Mouse (Mus musculus): ENCODE results near the gene Mindy3. TPM values are rescaled to one million over a fixed set of nuclear protein-coding genes. Genes with fewer than 3 reads are reported as not detected.

Gene Mindy3
- polyA plus RNA-seq, 1 experiment from 2014 or later, result 61.3 TPM

GRCm38 (mm10) chr2:12411129-12411528 is 8.1 kb downstream of the Mindy3 start:
- Histone ChIP-seq H3K4me3 (replicated peaks) (no peak overlapping the region), H3K27me3 (replicated peaks) (no peaks in the 10 kb centered on the region), H3K27ac (replicated peaks) (no peak overlapping the region), H3K9me3 (replicated peaks) (no peaks in the 10 kb centered on the region), H3K4me2 (no peak overlapping the region), H3K9ac (replicated peaks) (no peak overlapping the region), H3K4me1 (no peaks in the 10 kb centered on the region), H3K36me3 (no peaks in the 10 kb centered on the region)
- ATAC-seq (ENCODE audit: low FRiP score), result no peak
- 45% methylated on average over 2 of the region's 2 CpGs for WGBS

GRCm38 (mm10) chr2:12406737-12407136 is 12.5 kb downstream of the Mindy3 start:
- H3K4me2 ChIP-seq, result no peak overlapping the region
- 97% methylated on average over 2 of the region's 2 CpGs for whole genome bisulfite sequencing
- no peak for ATAC-seq (ENCODE audit: low FRiP score)

GRCm38 (mm10) chr2:12402469-12402868 is 16.8 kb downstream of the Mindy3 start:
- no peak overlapping the region for H3K27ac ChIP-seq (replicated peaks)
- H3K27me3 ChIP-seq (replicated peaks), result no peaks in the 10 kb centered on the region
- H3K9me3 ChIP-seq (replicated peaks), result no peaks in the 10 kb centered on the region
- H3K4me3 ChIP-seq (replicated peaks), result no peak overlapping the region
- no peaks in the 10 kb centered on the region for H3K36me3 ChIP-seq
- ATAC-seq (ENCODE audit: low FRiP score), result no peak
- H3K9ac ChIP-seq (replicated peaks), result no peak overlapping the region
- WGBS, result 85% methylated on average over 3 of the region's 3 CpGs
- no peaks in the 10 kb centered on the region for H3K4me1 ChIP-seq
- no peak overlapping the region for H3K4me2 ChIP-seq

More at GRCm38 (mm10) chr2:12406737-12407136, 12.5 kb downstream of the Mindy3 start:
- H3K4me3 ChIP-seq (replicated peaks), result no peak overlapping the region
- H3K9me3 ChIP-seq (replicated peaks), result no peaks in the 10 kb centered on the region
- H3K4me1 ChIP-seq, result no peaks in the 10 kb centered on the region
- H3K27ac ChIP-seq (replicated peaks), result no peak overlapping the region
- H3K9ac ChIP-seq (replicated peaks), result no peak overlapping the region
- no peaks in the 10 kb centered on the region for H3K36me3 ChIP-seq
- H3K27me3 ChIP-seq (replicated peaks), result no peaks in the 10 kb centered on the region

- Histone ChIP-seq H3K27me3 (replicated peaks) (no peaks in the 10 kb centered on the region), H3K4me2 (no peak overlapping the region), H3K9me3 (replicated peaks) (no peaks in the 10 kb centered on the region), H3K4me1 (no peaks in the 10 kb centered on the region), H3K27ac (replicated peaks) (no peak overlapping the region), H3K4me3 (replicated peaks) (no peak overlapping the region), H3K9ac (replicated peaks) (no peak overlapping the region), H3K36me3 (no peaks in the 10 kb centered on the region)
- no peak for ATAC-seq (ENCODE audit: low FRiP score)
- WGBS, result 98% methylated on average over 1 of the region's 1 CpGs
Observed at GRCm38 (mm10) chr2:12401137-12401536, 18.1 kb downstream of the Mindy3 start.

- H3K27ac ChIP-seq (replicated peaks), result no peak overlapping the region
- peak; percentile 88; the same call in 1 of the 2 replicates for ATAC-seq (ENCODE audit: low FRiP score)
- peaks cover 6% of the 10 kb centered on the region; the same call in 1 of the 2 replicates for H3K36me3 ChIP-seq
- H3K9ac ChIP-seq (replicated peaks), result no peak overlapping the region
- no peak overlapping the region for H3K4me2 ChIP-seq
- no peaks in the 10 kb centered on the region for H3K9me3 ChIP-seq (replicated peaks)
- WGBS, result 61% methylated on average over 1 of the region's 1 CpGs
- H3K27me3 ChIP-seq (replicated peaks), result no peaks in the 10 kb centered on the region
- no peaks in the 10 kb centered on the region for H3K4me1 ChIP-seq
- no peak overlapping the region for H3K4me3 ChIP-seq (replicated peaks)
Observed at GRCm38 (mm10) chr2:12389028-12389427, 30.2 kb downstream of the Mindy3 start.

GRCm38 (mm10) chr2:12388569-12388968 is 30.7 kb downstream of the Mindy3 start:
- Histone ChIP-seq H3K9me3 (replicated peaks) (no peaks in the 10 kb centered on the region), H3K36me3 (peaks cover 6% of the 10 kb centered on the region; the same call in 1 of the 2 replicates), H3K27me3 (replicated peaks) (no peaks in the 10 kb centered on the region), H3K4me3 (replicated peaks) (no peak overlapping the region), H3K9ac (replicated peaks) (no peak overlapping the region), H3K4me2 (no peak overlapping the region), H3K27ac (replicated peaks) (no peak overlapping the region), H3K4me1 (no peaks in the 10 kb centered on the region)
- WGBS, result 94% methylated on average over 4 of the region's 4 CpGs
- no peak; the same call in 1 of the 2 replicates for ATAC-seq (ENCODE audit: low FRiP score)

GRCm38 (mm10) chr2:12384389-12384788 is 34.9 kb downstream of the Mindy3 start:
- Histone ChIP-seq H3K36me3 (peaks cover 6% of the 10 kb centered on the region; the same call in 1 of the 2 replicates), H3K27ac (replicated peaks) (no peak overlapping the region), H3K9ac (replicated peaks) (no peak overlapping the region), H3K9me3 (replicated peaks) (no peaks in the 10 kb centered on the region), H3K4me2 (no peak overlapping the region), H3K4me3 (replicated peaks) (no peak overlapping the region), H3K27me3 (replicated peaks) (no peaks in the 10 kb centered on the region), H3K4me1 (no peaks in the 10 kb centered on the region)
- 86% methylated on average over 1 of the region's 1 CpGs for WGBS
- no peak for ATAC-seq (ENCODE audit: low FRiP score)

- no peak overlapping the region for H3K4me2 ChIP-seq
- no peaks in the 10 kb centered on the region for H3K27me3 ChIP-seq (replicated peaks)
- H3K4me1 ChIP-seq, result no peaks in the 10 kb centered on the region
- no peaks in the 10 kb centered on the region for H3K9me3 ChIP-seq (replicated peaks)
- no peak for ATAC-seq (ENCODE audit: low FRiP score)
- H3K36me3 ChIP-seq, result peaks cover 8% of the 10 kb centered on the region; the same call in 1 of the 2 replicates
- H3K4me3 ChIP-seq (replicated peaks), result no peak overlapping the region
- H3K27ac ChIP-seq (replicated peaks), result no peak overlapping the region
- 69% methylated on average over 4 of the region's 4 CpGs for WGBS
- H3K9ac ChIP-seq (replicated peaks), result no peak overlapping the region
Observed at GRCm38 (mm10) chr2:12382650-12383049, 36.6 kb downstream of the Mindy3 start.

GRCm38 (mm10) chr2:12380233-12380632 is 39.0 kb downstream of the Mindy3 start:
- no peak overlapping the region for H3K9ac ChIP-seq (replicated peaks)
- H3K4me1 ChIP-seq, result no peaks in the 10 kb centered on the region
- no peaks in the 10 kb centered on the region for H3K27me3 ChIP-seq (replicated peaks)
- 58% methylated on average over 2 of the region's 2 CpGs for WGBS
- no peak overlapping the region for H3K27ac ChIP-seq (replicated peaks)
- no peak overlapping the region for H3K4me3 ChIP-seq (replicated peaks)
- H3K36me3 ChIP-seq, result peaks cover 8% of the 10 kb centered on the region; the same call in 1 of the 2 replicates
- H3K9me3 ChIP-seq (replicated peaks), result no peaks in the 10 kb centered on the region
- H3K4me2 ChIP-seq, result no peak overlapping the region
- no peak for ATAC-seq (ENCODE audit: low FRiP score)

GRCm38 (mm10) chr2:12378591-12378990 is 40.7 kb downstream of the Mindy3 start:
- Histone ChIP-seq H3K27ac (replicated peaks) (no peak overlapping the region), H3K9me3 (replicated peaks) (no peaks in the 10 kb centered on the region), H3K4me3 (replicated peaks) (no peak overlapping the region), H3K27me3 (replicated peaks) (no peaks in the 10 kb centered on the region), H3K4me1 (no peaks in the 10 kb centered on the region), H3K9ac (replicated peaks) (no peak overlapping the region), H3K36me3 (peaks cover 2% of the 10 kb centered on the region; the same call in 1 of the 2 replicates), H3K4me2 (no peak overlapping the region)
- ATAC-seq (ENCODE audit: low FRiP score), result no peak
- WGBS, result 94% methylated on average over 5 of the region's 5 CpGs

- H3K4me3 ChIP-seq (replicated peaks), result no peak overlapping the region
- no peaks in the 10 kb centered on the region for H3K27me3 ChIP-seq (replicated peaks)
- ATAC-seq (ENCODE audit: low FRiP score), result no peak
- H3K36me3 ChIP-seq, result peaks cover 2% of the 10 kb centered on the region; the same call in 1 of the 2 replicates
- no peak overlapping the region for H3K27ac ChIP-seq (replicated peaks)
- no peak overlapping the region for H3K4me2 ChIP-seq
- 36% methylated on average over 1 of the region's 1 CpGs for WGBS
- no peaks in the 10 kb centered on the region for H3K9me3 ChIP-seq (replicated peaks)
- no peaks in the 10 kb centered on the region for H3K4me1 ChIP-seq
- H3K9ac ChIP-seq (replicated peaks), result no peak overlapping the region
Observed at GRCm38 (mm10) chr2:12377024-12377423, 42.2 kb downstream of the Mindy3 start.

GRCm38 (mm10) chr2:12372883-12373282 is 46.4 kb downstream of the Mindy3 start:
- Histone ChIP-seq H3K9me3 (replicated peaks) (no peaks in the 10 kb centered on the region), H3K27ac (replicated peaks) (no peak overlapping the region), H3K36me3 (no peaks in the 10 kb centered on the region), H3K9ac (replicated peaks) (no peak overlapping the region), H3K27me3 (replicated peaks) (no peaks in the 10 kb centered on the region), H3K4me2 (no peak overlapping the region), H3K4me1 (no peaks in the 10 kb centered on the region), H3K4me3 (replicated peaks) (no peak overlapping the region)
- ATAC-seq (ENCODE audit: low FRiP score), result no peak
- 98% methylated on average over 2 of the region's 2 CpGs for whole genome bisulfite sequencing

GRCm38 (mm10) chr2:12371401-12371800 is 47.9 kb downstream of the Mindy3 start:
- 95% methylated on average over 4 of the region's 4 CpGs for WGBS
- no peak overlapping the region for H3K4me2 ChIP-seq
- no peaks in the 10 kb centered on the region for H3K27me3 ChIP-seq (replicated peaks)
- no peaks in the 10 kb centered on the region for H3K9me3 ChIP-seq (replicated peaks)
- no peak overlapping the region for H3K9ac ChIP-seq (replicated peaks)
- no peaks in the 10 kb centered on the region for H3K36me3 ChIP-seq
- no peak overlapping the region for H3K27ac ChIP-seq (replicated peaks)
- no peak for ATAC-seq (ENCODE audit: low FRiP score)
- no peak overlapping the region for H3K4me3 ChIP-seq (replicated peaks)
- no peaks in the 10 kb centered on the region for H3K4me1 ChIP-seq

Measured in neural tube, embryonic 15.5 days (tissue).